Mouse (Mus musculus) heart, embryonic 14.5 days (tissue): Measurements from ENCODE around the gene Mtnr1b. TPM values are rescaled to one million over a fixed set of nuclear protein-coding genes. Genes with fewer than 3 reads are reported as not detected.
"Not testable (repeated sequence)": the region's sequence is repeated elsewhere in the genome, so short reads cannot be mapped to it uniquely, and the experiment has no call there.

Experiments used
- ATAC-seq: fragments of 200-750 bp; cut with Nextera tagmentation; 2 replicates; pipeline ENCODE4 v1.8.0; 2017; ENCODE audit warnings: low read depth, moderate TSS enrichment; ENCODE audit not compliant: insufficient number of reproducible peaks, insufficient read depth, low FRiP score
- H3K27ac ChIP-seq, 2 experiments: fragments of 200-500 bp in 1 of 2; fragments of 300-500 bp in 1 of 2; sonication (generic) in 1 of 2; replicated peaks in 1 of 2; 2 replicates each; pipeline ENCODE4 v1.5.1; 2012 to 2014; ENCODE audit warnings: low read depth in 2 of 2, low read length in 2 of 2, control low read depth in 1 of 2, mild to moderate bottlenecking in 1 of 2, mixed read lengths in 1 of 2; ENCODE audit not compliant: control insufficient read depth in 1 of 2, insufficient read depth in 1 of 2
- H3K27me3 ChIP-seq: fragments of 300-500 bp; sonication (generic); 2 replicates; pipeline ENCODE4 v1.6.1; 2014; ENCODE audit warnings: mild to moderate bottlenecking, low read length, control low read depth; ENCODE audit not compliant: control insufficient read depth, insufficient read depth
- H3K36me3 ChIP-seq: fragments of 300-500 bp; sonication (generic); 2 replicates; pipeline ENCODE4 v1.6.1; 2014; ENCODE audit warnings: mild to moderate bottlenecking, control low read depth, low read length, mixed read lengths; ENCODE audit not compliant: control insufficient read depth, insufficient read depth
- H3K4me1 ChIP-seq, 2 experiments: fragments of 200-500 bp in 1 of 2; fragments of 300-500 bp in 1 of 2; sonication (generic) in 1 of 2; 2 replicates each; pipeline ENCODE4 v1.6.1; 2012 to 2014; ENCODE audit warnings: low read length in 2 of 2, control low read depth in 1 of 2, mixed read lengths in 1 of 2; ENCODE audit not compliant: control insufficient read depth in 2 of 2, insufficient read depth in 2 of 2
- H3K4me2 ChIP-seq: fragments of 300-500 bp; sonication (generic); 2 replicates; pipeline ENCODE4 v1.6.1; 2014; ENCODE audit warnings: mild to moderate bottlenecking, low read length
- H3K4me3 ChIP-seq, 2 experiments: fragments of 200-500 bp in 1 of 2; fragments of 300-500 bp in 1 of 2; sonication (generic) in 1 of 2; 2 replicates each; pipeline ENCODE4 v1.5.1; 2012 to 2014; ENCODE audit warnings: low read length in 2 of 2, mild to moderate bottlenecking in 2 of 2, control low read depth in 1 of 2, low read depth in 1 of 2, moderate library complexity in 1 of 2; ENCODE audit not compliant: control insufficient read depth in 1 of 2, insufficient read depth in 1 of 2
- H3K9ac ChIP-seq: fragments of 300-500 bp; sonication (generic); 2 replicates; pipeline ENCODE4 v1.6.1; 2014; ENCODE audit warnings: mild to moderate bottlenecking, low read length
- H3K9me3 ChIP-seq: fragments of 300-500 bp; sonication (generic); 2 replicates; pipeline ENCODE4 v1.6.1; 2016; ENCODE audit warnings: low read length, control low read depth; ENCODE audit not compliant: control insufficient read depth
- WGBS: fragments of 180-500 bp; shearing (Covaris S2); extraction: QIAGEN DNeasy Blood & Tissue Kit; methylation state at CpG from one replicate; pipeline ENCODE4 v1.1.7; 2014; 5-methylcytosine and 5-hydroxymethylcytosine counted together
- polyA plus RNA-seq: library from polyadenylated mRNA; unstranded; fragments of >200 nt; fragmentation: Nextera tagmentation; extraction: Ambion mirVana; gene quantifications from 2 replicates; pipeline ENCODE4 v1.2.1, GENCODE M21; 2014

Mtnr1b gene
- polyA plus RNA-seq, 1 experiment from 2014 or later: not detected

- 19% methylated on average over 5 of the region's 5 CpGs for WGBS
- Histone ChIP-seq H3K36me3 (no peaks in the 10 kb centered on the region), H3K4me1 (peaks cover 0 to 2% of the 10 kb centered on the region in 2 experiments; a peak in 2 of 4 replicates), H3K27ac (no peak overlapping the region), H3K27me3 (no peaks in the 10 kb centered on the region), H3K4me3 (no peak overlapping the region), H3K4me2 (no peak overlapping the region), H3K9ac (no peak overlapping the region), H3K9me3 (no peaks in the 10 kb centered on the region)
- ATAC-seq: peak; percentile 71; the same call in 1 of the 2 replicates
Observed at GRCm38 (mm10) chr9:15861402-15861801, 13.0 kb downstream of the Mtnr1b start.

GRCm38 (mm10) chr9:15850749-15851148 lies 23.6 kb downstream of the Mtnr1b start:
- H3K4me3 ChIP-seq: no peak overlapping the region
- H3K27ac ChIP-seq: no peak overlapping the region
- no peak overlapping the region for H3K9ac ChIP-seq
- H3K9me3 ChIP-seq: no peaks in the 10 kb centered on the region
- no peak for ATAC-seq
- no peaks in the 10 kb centered on the region for H3K36me3 ChIP-seq
- H3K4me2 ChIP-seq: no peak overlapping the region
- no peaks in the 10 kb centered on the region for H3K4me1 ChIP-seq
- H3K27me3 ChIP-seq: no peaks in the 10 kb centered on the region

GRCm38 (mm10) chr9:15845390-15845789 lies 29.0 kb downstream of the Mtnr1b start:
- Histone ChIP-seq H3K9me3 (no peaks in the 10 kb centered on the region), H3K9ac (no peak overlapping the region), H3K4me1 (0 out of 4 replicates have a peak, but pooled peaks cover 0 to 2% of the 10 kb centered on the region in 2 experiments), H3K4me3 (no peak overlapping the region), H3K4me2 (no peak overlapping the region), H3K36me3 (no peaks in the 10 kb centered on the region), H3K27ac (no peak overlapping the region), H3K27me3 (no peaks in the 10 kb centered on the region)
- ATAC-seq: no peak
- WGBS: 41% methylated on average over 8 of the region's 8 CpGs

GRCm38 (mm10) chr9:15844936-15845335 lies 29.4 kb downstream of the Mtnr1b start:
- not testable (repeated sequence) for ATAC-seq, H3K9ac ChIP-seq, H3K27ac ChIP-seq, H3K27me3 ChIP-seq, H3K9me3 ChIP-seq, H3K4me3 ChIP-seq, H3K4me2 ChIP-seq, H3K4me1 ChIP-seq, H3K36me3 ChIP-seq
- WGBS: 55% methylated on average over 4 of the region's 4 CpGs

DNA sequence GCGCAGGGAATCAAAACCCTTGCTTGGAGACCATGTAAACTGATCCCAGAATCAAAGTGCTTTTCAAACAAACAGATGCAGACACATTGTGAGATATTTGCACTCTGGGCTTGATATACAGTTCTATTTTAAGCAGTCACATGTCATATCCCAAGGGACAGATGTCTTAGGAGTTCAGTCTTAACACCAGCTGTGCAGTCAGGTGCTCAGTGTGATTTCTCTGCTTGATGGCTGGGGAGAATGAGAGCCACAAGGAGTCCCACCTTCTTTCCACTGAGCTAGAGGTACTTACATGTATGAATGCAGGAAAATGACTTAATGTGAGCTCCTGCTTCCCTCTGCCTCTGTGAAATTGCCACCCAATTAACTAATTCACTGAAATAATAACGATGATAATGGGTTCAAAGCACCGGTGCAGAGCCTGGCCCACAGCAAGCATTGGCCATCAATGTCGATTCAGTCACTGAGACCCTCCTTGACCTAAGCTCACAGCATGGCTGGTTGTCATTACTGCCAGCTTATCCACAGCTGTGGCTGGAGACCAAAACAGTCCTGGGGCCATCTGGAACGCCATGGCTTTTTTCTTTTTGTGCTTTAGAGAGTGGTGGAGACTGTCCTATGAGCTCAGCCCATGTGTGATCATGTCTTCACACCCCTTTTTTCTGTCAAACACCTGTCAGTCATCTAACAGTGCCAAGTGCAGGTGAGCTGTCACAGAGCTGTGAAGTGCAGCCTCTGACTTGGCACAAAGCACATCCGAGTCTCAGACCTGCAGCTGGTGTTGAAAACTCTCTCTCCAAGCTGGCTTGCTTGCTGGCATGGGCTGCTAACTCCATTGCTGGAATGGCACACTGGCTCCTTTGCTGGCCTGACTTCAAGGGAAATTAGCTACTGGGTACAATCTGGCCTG lies 61.1 kb downstream of the Mtnr1b start:
- no peak for ATAC-seq

GRCm38 (mm10) chr9:15804296-15804695 lies 70.1 kb downstream of the Mtnr1b start:
- H3K36me3 ChIP-seq: no peaks in the 10 kb centered on the region
- H3K27ac ChIP-seq: no peak overlapping the region
- H3K9ac ChIP-seq: no peak overlapping the region
- WGBS: 41% methylated on average over 2 of the region's 2 CpGs
- no peak for ATAC-seq
- no peak overlapping the region for H3K4me2 ChIP-seq
- H3K27me3 ChIP-seq: no peaks in the 10 kb centered on the region
- H3K4me3 ChIP-seq: no peak overlapping the region
- no peaks in the 10 kb centered on the region for H3K4me1 ChIP-seq
- no peaks in the 10 kb centered on the region for H3K9me3 ChIP-seq

More for the DNA sequence above, 61.1 kb downstream of the Mtnr1b start:
- no peak overlapping the region for H3K27ac ChIP-seq
- no peak overlapping the region for H3K9ac ChIP-seq
- H3K27me3 ChIP-seq: no peaks in the 10 kb centered on the region
- no peaks in the 10 kb centered on the region for H3K36me3 ChIP-seq
- H3K4me2 ChIP-seq: no peak overlapping the region
- no peak overlapping the region for H3K4me3 ChIP-seq
- 69% methylated on average over 6 of the region's 6 CpGs for WGBS
- H3K4me1 ChIP-seq: peaks cover 4% of the 10 kb centered on the region in 2 experiments; a peak in 2 of 4 replicates
- H3K9me3 ChIP-seq: no peaks in the 10 kb centered on the region

DNA sequence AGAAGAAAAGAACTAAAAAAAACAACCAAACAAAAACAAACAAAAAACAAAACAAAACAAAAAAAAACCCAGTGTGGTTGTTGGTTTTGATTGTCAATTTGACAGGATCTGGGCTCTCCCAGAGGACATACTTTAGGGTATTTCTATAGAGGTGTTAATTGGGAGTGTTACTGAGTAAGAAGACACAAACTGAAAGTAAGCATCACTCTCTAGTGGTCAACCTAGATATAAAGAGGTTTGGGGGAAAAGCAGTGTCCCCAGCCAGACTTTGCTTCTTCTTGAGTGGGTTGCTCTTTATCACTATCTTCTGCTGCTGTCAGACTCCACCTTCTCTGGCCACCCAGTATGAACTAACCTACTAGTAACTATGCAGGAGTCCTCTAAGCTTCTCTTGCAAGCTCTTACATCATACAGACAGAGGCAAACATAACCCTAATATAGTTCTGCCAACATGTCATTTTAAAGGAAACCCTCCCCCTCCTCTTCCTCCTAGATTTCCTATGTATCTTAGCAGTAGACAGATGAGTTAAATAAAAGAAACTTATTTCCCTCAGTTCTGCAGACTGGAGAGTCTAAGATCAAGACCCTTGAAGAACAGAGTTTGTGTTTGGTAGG lies 71.8 kb downstream of the Mtnr1b start:
- no peak overlapping the region for H3K4me2 ChIP-seq
- H3K9ac ChIP-seq: no peak overlapping the region
- H3K4me1 ChIP-seq: no peaks in the 10 kb centered on the region
- H3K4me3 ChIP-seq: no peak overlapping the region
- no peaks in the 10 kb centered on the region for H3K36me3 ChIP-seq
- ATAC-seq: no peak
- H3K27me3 ChIP-seq: no peaks in the 10 kb centered on the region
- no peak overlapping the region for H3K27ac ChIP-seq
- no peaks in the 10 kb centered on the region for H3K9me3 ChIP-seq
